Mouse (Mus musculus) forebrain, embryonic 16.5 days (tissue): ENCODE measurements around the gene Stoml3. TPM values are rescaled to one million over a fixed set of nuclear protein-coding genes. Genes with fewer than 3 reads are reported as not detected.

Experiments used
- ATAC-seq: fragments of 200-750 bp; cut with Nextera tagmentation; 2 replicates; pipeline ENCODE4 v1.8.0; 2017; ENCODE audit warnings: mild to moderate bottlenecking, moderate library complexity
- H3K27ac ChIP-seq: fragments of 300-500 bp; sonication (generic); 2 replicates; pipeline ENCODE4 v1.5.1; 2014; ENCODE audit warnings: low read length, control low read depth
- H3K27me3 ChIP-seq: fragments of 300-500 bp; sonication (generic); replicated peaks from 2 replicates; pipeline ENCODE4 v1.6.1; 2014; ENCODE audit warnings: low read length; ENCODE audit not compliant: control insufficient read depth, insufficient read depth
- H3K36me3 ChIP-seq: fragments of 300-500 bp; sonication (generic); 2 replicates; pipeline ENCODE4 v1.6.1; 2014; ENCODE audit not compliant: control insufficient read depth, insufficient read depth
- H3K4me1 ChIP-seq: fragments of 300-500 bp; sonication (generic); replicated peaks from 2 replicates; pipeline ENCODE4 v1.6.1; 2014; ENCODE audit warnings: low read length; ENCODE audit not compliant: control insufficient read depth, insufficient read depth
- H3K4me2 ChIP-seq: fragments of 300-500 bp; sonication (generic); 2 replicates; pipeline ENCODE4 v1.6.1; 2014; ENCODE audit warnings: mild to moderate bottlenecking, low read length, control low read depth
- H3K4me3 ChIP-seq: fragments of 300-500 bp; sonication (generic); replicated peaks from 2 replicates; pipeline ENCODE4 v1.5.1; 2014; ENCODE audit warnings: mild to moderate bottlenecking, low read length, control low read depth
- H3K9ac ChIP-seq: fragments of 300-500 bp; sonication (generic); replicated peaks from 2 replicates; pipeline ENCODE4 v1.6.1; 2014; ENCODE audit warnings: low read depth, low read length, control low read depth
- H3K9me3 ChIP-seq: fragments of 300-500 bp; sonication (generic); 2 replicates; pipeline ENCODE4 v1.6.1; 2016; ENCODE audit warnings: low read length; ENCODE audit not compliant: control insufficient read depth
- WGBS: fragments of 180-500 bp; shearing (Covaris S2); extraction: QIAGEN DNeasy Blood & Tissue Kit; methylation state at CpG from one replicate; pipeline ENCODE4 v1.1.7; 2014; 5-methylcytosine and 5-hydroxymethylcytosine counted together
- polyA plus RNA-seq: library from polyadenylated mRNA; unstranded; fragments of >200 nt; fragmentation: Nextera tagmentation; extraction: Ambion mirVana; gene quantifications from 2 replicates; pipeline ENCODE4 v1.2.1, GENCODE M21; 2015

Gene Stoml3
- polyA plus RNA-seq, 1 experiment from 2014 or later, result not detected

- 86% methylated on average over 6 of the region's 6 CpGs for WGBS
- Histone ChIP-seq H3K4me3 (no peak overlapping the region), H3K27ac (no peak overlapping the region), H3K36me3 (no peaks in the 10 kb centered on the region), H3K4me1 (no peaks in the 10 kb centered on the region), H3K27me3 (no peaks in the 10 kb centered on the region), H3K4me2 (no peak overlapping the region), H3K9ac (no peak overlapping the region), H3K9me3 (no peaks in the 10 kb centered on the region)
- ATAC-seq, result no peak
Observed at GRCm38 (mm10) chr3:53498351-53498905, 10.0 kb downstream of the Stoml3 start.

- H3K9ac ChIP-seq, result no peak overlapping the region
- H3K4me3 ChIP-seq, result no peak overlapping the region
- 74% methylated on average over 6 of the region's 6 CpGs for WGBS
- no peaks in the 10 kb centered on the region for H3K27me3 ChIP-seq
- no peaks in the 10 kb centered on the region for H3K36me3 ChIP-seq
- no peak overlapping the region for H3K27ac ChIP-seq
- no peak overlapping the region for H3K4me2 ChIP-seq
- ATAC-seq, result no peak
- H3K9me3 ChIP-seq, result no peaks in the 10 kb centered on the region
- H3K4me1 ChIP-seq, result no peaks in the 10 kb centered on the region
Observed at GRCm38 (mm10) chr3:53502428-53502827, 14.0 kb downstream of the Stoml3 start.

- H3K27ac ChIP-seq, result no peak overlapping the region
- ATAC-seq, result no peak
- no peak overlapping the region for H3K9ac ChIP-seq
- H3K4me3 ChIP-seq, result no peak overlapping the region
- no peaks in the 10 kb centered on the region for H3K4me1 ChIP-seq
- no peaks in the 10 kb centered on the region for H3K27me3 ChIP-seq
- no peak overlapping the region for H3K4me2 ChIP-seq
- no peaks in the 10 kb centered on the region for H3K9me3 ChIP-seq
- WGBS, result 65% methylated on average over 5 of the region's 5 CpGs
- H3K36me3 ChIP-seq, result no peaks in the 10 kb centered on the region
Observed at GRCm38 (mm10) chr3:53513096-53513495, 24.6 kb downstream of the Stoml3 start.

GRCm38 (mm10) chr3:53514221-53515065 lies 26.0 kb downstream of the Stoml3 start:
- peak; percentile 58; the same call in 1 of the 2 replicates for ATAC-seq
- H3K4me3 ChIP-seq, result no peak overlapping the region
- H3K27ac ChIP-seq, result no peak overlapping the region
- no peak overlapping the region for H3K9ac ChIP-seq
- no peaks in the 10 kb centered on the region for H3K9me3 ChIP-seq
- H3K4me1 ChIP-seq, result no peaks in the 10 kb centered on the region
- 82% methylated on average over 4 of the region's 4 CpGs for WGBS
- H3K27me3 ChIP-seq, result no peaks in the 10 kb centered on the region
- no peak overlapping the region for H3K4me2 ChIP-seq
- H3K36me3 ChIP-seq, result no peaks in the 10 kb centered on the region

- no peaks in the 10 kb centered on the region for H3K4me1 ChIP-seq
- no peak for ATAC-seq
- H3K4me3 ChIP-seq, result no peak overlapping the region
- H3K4me2 ChIP-seq, result no peak overlapping the region
- 60% methylated on average over 10 of the region's 10 CpGs for WGBS
- no peak overlapping the region for H3K27ac ChIP-seq
- no peak overlapping the region for H3K9ac ChIP-seq
- H3K9me3 ChIP-seq, result no peaks in the 10 kb centered on the region
- H3K27me3 ChIP-seq, result no peaks in the 10 kb centered on the region
- no peaks in the 10 kb centered on the region for H3K36me3 ChIP-seq
Observed at GRCm38 (mm10) chr3:53522794-53523193, 34.3 kb downstream of the Stoml3 start.

GRCm38 (mm10) chr3:53525737-53526136 lies 37.3 kb downstream of the Stoml3 start:
- peak; percentile 70 for ATAC-seq
- no peaks in the 10 kb centered on the region for H3K36me3 ChIP-seq
- no peak overlapping the region for H3K9ac ChIP-seq
- WGBS, result 17% methylated on average over 21 of the region's 21 CpGs
- H3K4me1 ChIP-seq, result no peaks in the 10 kb centered on the region
- H3K27me3 ChIP-seq, result no peaks in the 10 kb centered on the region
- no peak overlapping the region for H3K27ac ChIP-seq
- peak overlapping the region; percentile 39 for H3K4me3 ChIP-seq
- H3K9me3 ChIP-seq, result no peaks in the 10 kb centered on the region
- H3K4me2 ChIP-seq, result peak overlapping the region; percentile 59

GRCm38 (mm10) chr3:53530305-53530704 lies 41.9 kb downstream of the Stoml3 start:
- Histone ChIP-seq H3K36me3 (no peaks in the 10 kb centered on the region), H3K4me2 (no peak overlapping the region)
- WGBS, result 83% methylated on average over 6 of the region's 6 CpGs

GRCm38 (mm10) chr3:53532091-53532490 lies 43.6 kb downstream of the Stoml3 start:
- 87% methylated on average over 6 of the region's 6 CpGs for WGBS
- H3K9me3 ChIP-seq, result 0 out of 2 replicates have a peak, but pooled peaks cover 1% of the 10 kb centered on the region
- ATAC-seq, result no peak
- H3K4me2 ChIP-seq, result no peak overlapping the region
- no peak overlapping the region for H3K4me3 ChIP-seq
- no peaks in the 10 kb centered on the region for H3K4me1 ChIP-seq
- H3K9ac ChIP-seq, result no peak overlapping the region
- H3K36me3 ChIP-seq, result no peaks in the 10 kb centered on the region
- H3K27ac ChIP-seq, result no peak overlapping the region
- no peaks in the 10 kb centered on the region for H3K27me3 ChIP-seq

More at GRCm38 (mm10) chr3:53530305-53530704, 41.9 kb downstream of the Stoml3 start:
- ATAC-seq, result no peak
- no peaks in the 10 kb centered on the region for H3K9me3 ChIP-seq
- no peaks in the 10 kb centered on the region for H3K27me3 ChIP-seq
- H3K4me1 ChIP-seq, result no peaks in the 10 kb centered on the region
- no peak overlapping the region for H3K27ac ChIP-seq
- H3K4me3 ChIP-seq, result no peak overlapping the region
- H3K9ac ChIP-seq, result no peak overlapping the region

GRCm38 (mm10) chr3:53552691-53553090 lies 64.2 kb downstream of the Stoml3 start:
- H3K4me1 ChIP-seq, result no peaks in the 10 kb centered on the region
- no peak overlapping the region for H3K4me3 ChIP-seq
- no peak overlapping the region for H3K4me2 ChIP-seq
- no peaks in the 10 kb centered on the region for H3K27me3 ChIP-seq
- H3K36me3 ChIP-seq, result no peaks in the 10 kb centered on the region
- no peak overlapping the region for H3K9ac ChIP-seq
- no peak for ATAC-seq
- H3K27ac ChIP-seq, result no peak overlapping the region
- H3K9me3 ChIP-seq, result no peaks in the 10 kb centered on the region
- 88% methylated on average over 7 of the region's 7 CpGs for WGBS
